In the genomic region with DNA sequence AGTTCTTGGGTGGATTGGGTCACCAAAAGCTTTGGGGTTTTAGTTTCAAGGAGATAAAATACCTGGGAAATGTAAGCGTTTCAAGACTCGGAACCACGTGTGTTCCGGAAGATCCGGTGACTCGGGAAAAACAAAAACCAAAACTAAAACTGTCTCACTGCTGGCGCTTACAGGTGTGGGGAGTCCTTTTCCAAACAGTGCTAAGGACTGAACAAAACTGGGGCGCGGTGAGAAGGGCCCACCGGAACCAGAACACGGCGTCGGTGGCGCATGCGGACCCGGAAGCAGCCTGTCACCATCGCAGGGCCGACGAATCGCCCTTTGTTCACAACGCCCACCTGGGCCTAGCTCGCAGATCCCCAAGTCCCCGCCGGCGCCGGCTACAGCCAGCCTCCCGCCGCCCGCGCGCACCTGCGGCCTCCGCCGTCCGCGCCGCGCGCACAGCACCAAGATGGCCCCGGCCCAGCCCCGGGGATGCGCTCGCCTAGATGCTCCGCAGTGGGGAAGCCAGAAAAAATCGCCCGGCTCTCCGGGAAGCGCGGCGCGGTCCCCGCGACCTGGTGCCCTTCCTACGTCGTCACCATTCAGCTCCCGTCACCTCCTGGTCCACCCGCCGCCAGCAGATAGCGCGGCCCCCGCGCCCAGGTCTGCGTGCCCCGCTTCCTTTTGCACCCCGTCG, we compare ENCODE assay signal across 8 mouse cellular contexts. TPM values are rescaled to one million over a fixed set of nuclear protein-coding genes. Genes with fewer than 3 reads are reported as not detected.
DNase-seq lines count a peak whose midpoint lies in the region; ATAC-seq and TF ChIP-seq lines count a peak whose summit lies in the region.

No protein-coding gene starts in this region.

- H3K4me2 ChIP-seq in kidney, embryonic 14.5 days (replicated peaks; ENCODE audit: low read depth, low read length) = peak overlapping the region; percentile 74
- peak overlapping the region; percentile 100 for H3K4me2 ChIP-seq in liver, embryonic 15.5 days
- peak overlapping the region; percentile 45 for H3K4me2 ChIP-seq in neural tube, embryonic 11.5 days (ENCODE audit: low read depth)

- peaks cover 25% of the 10 kb centered on the region for H3K36me3 ChIP-seq in kidney, embryonic 14.5 days (ENCODE audit: control insufficient read depth, insufficient read depth, low read length)
- H3K36me3 ChIP-seq in liver, embryonic 15.5 days (replicated peaks) = peaks cover 26% of the 10 kb centered on the region
- H3K36me3 ChIP-seq in neural tube, embryonic 11.5 days (ENCODE audit: control insufficient read depth, insufficient read depth, low read length) = peaks cover 14% of the 10 kb centered on the region

- peak overlapping the region; percentile 48 for H3K27ac ChIP-seq in bone marrow macrophage, adult 2 months (ENCODE audit: insufficient read depth, low read depth, low read length)
- H3K27ac ChIP-seq in kidney, embryonic 14.5 days (ENCODE audit: low read depth, low read length) = peak overlapping the region; percentile 85
- H3K27ac ChIP-seq in liver, embryonic 15.5 days (replicated peaks) = peak overlapping the region; percentile 95
- peak overlapping the region; percentile 77 for H3K27ac ChIP-seq in neural tube, embryonic 11.5 days (ENCODE audit: low read depth, low read length)

- peak; percentile 32 to 37 for DNase-seq in lung, adult 18-20 months
- DNase-seq in lung, postnatal 25 days (ENCODE audit: low spot score) = no peak
- peak; percentile 28 to 31 for DNase-seq in frontal cortex, postnatal 25 days (ENCODE audit: low spot score in 2 of 2)
- peak; percentile 66 for DNase-seq in neural tube, embryonic 11.5 days (ENCODE audit: low spot score)
- DNase-seq in ovary, postnatal 14 days (ENCODE audit: low spot score) = no peak

- TF ChIP-seq CTCF in bone marrow macrophage, adult 2 months (IDR thresholded peaks at IDR 0.05; ENCODE audit: low read depth, low read length) = no peak

- H3K4me3 ChIP-seq in bone marrow macrophage, adult 2 months (ENCODE audit: insufficient read depth, low read length) = peak overlapping the region; percentile 71
- peak overlapping the region; percentile 99 for H3K4me3 ChIP-seq in kidney, embryonic 14.5 days (ENCODE audit: low read length)
- peak overlapping the region; percentile 84 for H3K4me3 ChIP-seq in liver, embryonic 15.5 days (replicated peaks)
- H3K4me3 ChIP-seq in neural tube, embryonic 11.5 days (ENCODE audit: low read depth, low read length) = peak overlapping the region; percentile 98

- ATAC-seq in kidney, embryonic 14.5 days (ENCODE audit: low FRiP score, low TSS enrichment) = peak; percentile 37
- ATAC-seq in liver, embryonic 15.5 days (ENCODE audit: insufficient read depth) = peak; percentile 63
- ATAC-seq in neural tube, embryonic 11.5 days (ENCODE audit: insufficient read depth, low FRiP score, low TSS enrichment) = peak; percentile 61; the same call in 1 of the 2 replicates

- peaks cover 23% of the 10 kb centered on the region for H3K4me1 ChIP-seq in bone marrow macrophage, adult 2 months (ENCODE audit: control insufficient read depth, insufficient read depth, low read length)
- peaks cover 23% of the 10 kb centered on the region for H3K4me1 ChIP-seq in kidney, embryonic 14.5 days (ENCODE audit: control insufficient read depth, insufficient read depth, low read length)
- H3K4me1 ChIP-seq in liver, embryonic 15.5 days (replicated peaks) = peaks cover 35% of the 10 kb centered on the region
- peaks cover 24% of the 10 kb centered on the region for H3K4me1 ChIP-seq in neural tube, embryonic 11.5 days (ENCODE audit: control insufficient read depth, insufficient read depth, low read length)

- under 1% methylated on average over 63 of the region's 66 CpGs for WGBS in kidney, embryonic 14.5 days
- under 1% methylated on average over 63 of the region's 66 CpGs for WGBS in liver, embryonic 15.5 days (ENCODE audit: insufficient replicate concordance)
- under 1% methylated on average over 66 of the region's 66 CpGs for WGBS in neural tube, embryonic 11.5 days

- peak overlapping the region; percentile 95 for H3K9ac ChIP-seq in kidney, embryonic 14.5 days (ENCODE audit: low read depth, low read length)
- peak overlapping the region; percentile 84 for H3K9ac ChIP-seq in liver, embryonic 15.5 days
- peak overlapping the region; percentile 69 for H3K9ac ChIP-seq in neural tube, embryonic 11.5 days (ENCODE audit: low read length)

- TF ChIP-seq POLR2A in bone marrow macrophage, adult 2 months (IDR thresholded peaks at IDR 0.05; ENCODE audit: borderline replicate concordance, low read depth, low read length) = no peak

- H3K9me3 ChIP-seq in kidney, embryonic 14.5 days (ENCODE audit: control insufficient read depth, low read length) = no peaks in the 10 kb centered on the region
- no peaks in the 10 kb centered on the region for H3K9me3 ChIP-seq in liver, embryonic 15.5 days (replicated peaks)
- no peaks in the 10 kb centered on the region for H3K9me3 ChIP-seq in neural tube, embryonic 11.5 days (ENCODE audit: control insufficient read depth, low read length)

- H3K27me3 ChIP-seq in kidney, embryonic 14.5 days (ENCODE audit: control insufficient read depth, insufficient read depth, low read length) = no peaks in the 10 kb centered on the region
- H3K27me3 ChIP-seq in liver, embryonic 15.5 days = peaks cover 19% of the 10 kb centered on the region
- no peaks in the 10 kb centered on the region for H3K27me3 ChIP-seq in neural tube, embryonic 11.5 days (ENCODE audit: control insufficient read depth, insufficient read depth, low read length)

RNA-seq across cellular contexts. Expression of gene Psma7, which starts 0.5 kb away (rescaled TPM):
- 150 and 155 TPM in 2 replicates for polyA plus RNA-seq in bone marrow macrophage, adult 2 months (2012; ENCODE audit: insufficient read depth, insufficient read length, missing spikeins)
- polyA plus RNA-seq in kidney, embryonic 14.5 days (2014; fragmentation: Nextera tagmentation; extraction: Ambion mirVana) = 713 and 771 TPM in 2 replicates
- 241 and 252 TPM in 2 replicates for polyA plus RNA-seq in liver, embryonic 15.5 days (2015; fragmentation: Nextera tagmentation; extraction: Ambion mirVana)
- polyA plus RNA-seq in neural tube, embryonic 11.5 days (2014; fragmentation: Nextera tagmentation; extraction: Ambion mirVana) = 770 and 786 TPM in 2 replicates

RNA-seq across cellular contexts. Expression of gene Ss18l1, which starts 0.6 kb away (rescaled TPM):
- 4.0 and 5.7 TPM in 2 replicates for polyA plus RNA-seq in bone marrow macrophage, adult 2 months (2012; ENCODE audit: insufficient read depth, insufficient read length, missing spikeins)
- 3.5 and 6.9 TPM in 2 replicates for polyA plus RNA-seq in kidney, embryonic 14.5 days (2014; fragmentation: Nextera tagmentation; extraction: Ambion mirVana)
- polyA plus RNA-seq in liver, embryonic 15.5 days (2015; fragmentation: Nextera tagmentation; extraction: Ambion mirVana) = 0.75 and 0.88 TPM in 2 replicates
- polyA plus RNA-seq in neural tube, embryonic 11.5 days (2014; fragmentation: Nextera tagmentation; extraction: Ambion mirVana) = 19.2 and 20.9 TPM in 2 replicates

RNA-seq across cellular contexts. Expression of gene Lsm14b, which starts 16.9 kb away (rescaled TPM):
- 26.2 and 30.9 TPM in 2 replicates for polyA plus RNA-seq in bone marrow macrophage, adult 2 months (2012; ENCODE audit: insufficient read depth, insufficient read length, missing spikeins)
- polyA plus RNA-seq in kidney, embryonic 14.5 days (2014; fragmentation: Nextera tagmentation; extraction: Ambion mirVana) = 8.6 and 18.3 TPM in 2 replicates
- polyA plus RNA-seq in liver, embryonic 15.5 days (2015; fragmentation: Nextera tagmentation; extraction: Ambion mirVana) = 1.3 TPM in 2 replicates
- polyA plus RNA-seq in neural tube, embryonic 11.5 days (2014; fragmentation: Nextera tagmentation; extraction: Ambion mirVana) = 10.1 and 11.6 TPM in 2 replicates

RNA-seq across cellular contexts. Expression of gene Mtg2, which starts 28.7 kb away (rescaled TPM):
- 10.3 and 11.7 TPM in 2 replicates for polyA plus RNA-seq in bone marrow macrophage, adult 2 months (2012; ENCODE audit: insufficient read depth, insufficient read length, missing spikeins)
- polyA plus RNA-seq in kidney, embryonic 14.5 days (2014; fragmentation: Nextera tagmentation; extraction: Ambion mirVana) = 24.6 and 28.6 TPM in 2 replicates
- 11.1 and 12.5 TPM in 2 replicates for polyA plus RNA-seq in liver, embryonic 15.5 days (2015; fragmentation: Nextera tagmentation; extraction: Ambion mirVana)
- polyA plus RNA-seq in neural tube, embryonic 11.5 days (2014; fragmentation: Nextera tagmentation; extraction: Ambion mirVana) = 26.5 and 31.8 TPM in 2 replicates

Comparison
In these comparisons a context has a peak if more than half of its experiments do, and no peak if none do; other contexts are left out.
1. DNase-seq: peak in lung, adult 18-20 months (2 of 2), frontal cortex, postnatal 25 days (2 of 2) and neural tube, embryonic 11.5 days (single experiment); none in lung, postnatal 25 days (single experiment) and ovary, postnatal 14 days (single experiment).
2. H3K4me2 ChIP-seq: peak in every context shown above with its lines; median percentile 100 in liver, embryonic 15.5 days; 74 in kidney, embryonic 14.5 days; 45 in neural tube, embryonic 11.5 days.
3. Peak in every context shown above with its lines, with median percentiles within 50 percentile points of each other: H3K27ac ChIP-seq, H3K4me3 ChIP-seq, ATAC-seq and H3K9ac ChIP-seq.